Mouse (Mus musculus): ENCODE measurements around the gene Tshb.

DNA sequence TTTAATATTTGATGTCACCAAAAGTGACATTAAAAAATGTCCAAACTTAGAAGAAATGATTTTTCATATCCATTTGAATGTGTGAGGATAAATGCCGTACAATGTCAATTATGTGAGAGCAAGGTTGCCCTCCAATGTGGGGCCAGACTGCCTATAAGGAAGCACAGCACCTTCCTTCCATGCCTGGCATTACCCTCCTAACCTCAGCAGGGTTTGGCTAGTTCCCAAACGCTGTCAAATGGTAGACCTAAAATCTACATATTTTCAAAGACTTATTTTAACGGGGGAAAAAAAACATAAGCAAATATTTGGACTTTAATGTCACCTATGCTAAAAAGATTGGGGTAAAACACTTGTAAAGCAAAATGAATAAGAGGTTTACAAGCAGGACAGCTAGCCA is 51.4 kb downstream of the Tshb start:
- no peak for TF ChIP-seq CTCF (IDR thresholded peaks at IDR 0.05; ENCODE audit: low read depth, low read length)
- no peak for TF ChIP-seq POLR2A (IDR thresholded peaks at IDR 0.05; ENCODE audit: borderline replicate concordance, low read depth, low read length)
